Mouse (Mus musculus): ENCODE data around the gene Dpysl4. TPM values are rescaled to one million over a fixed set of nuclear protein-coding genes. Genes with fewer than 3 reads are reported as not detected.

The Dpysl4 gene
- total and polyA plus RNA-seq, 3 experiments: not detected

DNA sequence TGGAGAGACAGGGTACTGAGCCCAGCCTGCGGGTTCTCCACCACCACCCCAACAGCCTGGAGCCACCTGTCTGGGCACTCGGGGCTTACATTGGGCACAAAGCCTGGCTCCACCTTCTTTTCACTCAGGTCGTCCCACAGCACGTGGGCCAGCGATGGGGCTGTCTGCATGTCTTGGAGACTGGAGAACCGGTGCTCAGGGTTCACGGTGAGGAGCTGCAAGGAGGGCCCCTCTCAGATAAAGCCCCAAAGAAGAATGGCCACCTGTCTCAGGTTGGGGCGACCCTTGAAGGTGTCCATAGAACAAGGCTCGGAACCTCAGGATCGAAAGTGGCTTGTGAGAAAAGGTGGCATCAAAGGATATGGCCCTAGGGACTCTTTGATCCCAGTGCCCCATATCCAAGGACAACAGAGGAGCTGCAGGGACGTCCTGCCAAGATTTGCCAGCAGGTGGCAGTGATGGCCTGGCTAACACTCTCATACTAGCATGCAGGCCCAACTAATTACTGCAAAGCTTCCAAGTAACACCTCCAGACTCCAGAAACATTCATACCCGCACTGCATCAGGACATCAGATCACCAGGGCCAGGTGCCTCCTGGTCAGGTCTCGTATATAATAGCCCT, 33.5 kb downstream of the Dpysl4 start (continued):
- no peak for TF ChIP-seq NRF1 (IDR thresholded peaks at IDR 0.05; ENCODE audit: low read depth, low read length)
- TF ChIP-seq ZC3H11A (IDR thresholded peaks at IDR 0.05; ENCODE audit: low read depth, low read length): no peak
- TF ChIP-seq USF2 (conservative IDR thresholded peaks at IDR 0.05; ENCODE audit: low read depth, low read length): no peak
- TF ChIP-seq POLR2AphosphoS2 (IDR thresholded peaks at IDR 0.05; ENCODE audit: low read depth, low read length): no peak
- no peak for TF ChIP-seq MEF2A (IDR thresholded peaks at IDR 0.05; ENCODE audit: borderline replicate concordance, low read depth, low read length)
- TF ChIP-seq IRF4 (IDR thresholded peaks at IDR 0.05; ENCODE audit: low read depth, low read length): no peak
- no peak for TF ChIP-seq MXI1 (IDR thresholded peaks at IDR 0.05; ENCODE audit: low read depth, low read length)

DNA sequence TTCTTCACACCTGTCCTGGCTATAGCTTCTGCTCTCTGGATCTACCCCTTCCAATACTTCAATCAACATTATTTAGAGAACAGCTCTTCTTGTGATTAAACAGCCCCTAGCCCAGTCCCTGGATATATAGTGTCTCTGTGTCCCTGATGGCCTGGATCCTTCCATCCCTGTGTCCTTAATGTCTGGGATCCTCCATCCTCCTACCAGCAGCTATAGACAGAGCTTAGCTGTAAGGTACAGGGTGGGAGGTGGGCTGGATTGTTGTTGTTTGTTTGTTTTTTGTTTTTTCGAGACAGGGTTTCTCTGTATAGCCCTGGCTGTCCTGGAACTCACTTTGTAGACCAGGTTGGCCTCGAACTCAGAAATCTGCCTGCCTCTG, 34.0 kb downstream of the Dpysl4 start:
- in situ Hi-C loops (cut with MboI; ENCODE audit: low pct_ligation_motif_present, low pct_unique_long_range_greater_than_20kb, low sequenced_read_pairs) (loop anchor here (25.0 kb wide), 1 partner anchor 368 kb away; no protein-coding TSS in a partner anchor), dilution Hi-C loops (cut with MboI; ENCODE audit: extremely low pct_ligation_motif_present, extremely low pct_unique_long_range_greater_than_20kb, low sequenced_read_pairs) (no loop called here)
- Histone ChIP-seq H3K79me2 (replicated peaks; ENCODE audit: control insufficient read depth, extremely low read depth, insufficient read depth, poor library complexity, severe bottlenecking) (no peaks in the 10 kb centered on the region), H3K4me1 (ENCODE audit: control insufficient read depth in 1 of 2, insufficient read depth in 2 of 2) (no peaks in the 10 kb centered on the region), H3K36me3 (replicated peaks in 1 of 2; ENCODE audit: control insufficient read depth in 1 of 2, insufficient read depth in 1 of 2, low read length in 1 of 2) (no peaks in the 10 kb centered on the region), H3K4me3 (replicated peaks in 1 of 3; ENCODE audit: low read depth in 2 of 3, low read length in 2 of 3, poor library complexity in 1 of 3) (no peak overlapping the region), H3K4me2 (ENCODE audit: insufficient read depth, low read depth, poor library complexity, severe bottlenecking) (no peak overlapping the region), H3K9ac (ENCODE audit: insufficient read depth, low read depth) (no peak overlapping the region), H3K9me3 (replicated peaks; ENCODE audit: low read length) (no peaks in the 10 kb centered on the region), H3K27me3 (replicated peaks) (peaks cover 45% of the 10 kb centered on the region), H3K27ac (ENCODE audit: insufficient read depth, low read depth) (no peak overlapping the region)
- TF ChIP-seq MYC (IDR thresholded peaks at IDR 0.05; ENCODE audit: low read depth, low read length) (no peak), CHD1 (IDR thresholded peaks at IDR 0.05; ENCODE audit: low read depth, low read length) (no peak), NRF1 (IDR thresholded peaks at IDR 0.05; ENCODE audit: low read depth, low read length) (no peak), ZMIZ1 (IDR thresholded peaks at IDR 0.05; ENCODE audit: low read depth, low read length) (no peak), JUND (conservative IDR thresholded peaks at IDR 0.05; ENCODE audit: low read depth, low read length) (no peak), ETS1 (conservative IDR thresholded peaks at IDR 0.05; ENCODE audit: low read depth, low read length) (no peak), MAZ (IDR thresholded peaks at IDR 0.05; ENCODE audit: low read depth, low read length) (no peak)
- DNase-seq (ENCODE audit: extremely low read depth): no peak

DNA sequence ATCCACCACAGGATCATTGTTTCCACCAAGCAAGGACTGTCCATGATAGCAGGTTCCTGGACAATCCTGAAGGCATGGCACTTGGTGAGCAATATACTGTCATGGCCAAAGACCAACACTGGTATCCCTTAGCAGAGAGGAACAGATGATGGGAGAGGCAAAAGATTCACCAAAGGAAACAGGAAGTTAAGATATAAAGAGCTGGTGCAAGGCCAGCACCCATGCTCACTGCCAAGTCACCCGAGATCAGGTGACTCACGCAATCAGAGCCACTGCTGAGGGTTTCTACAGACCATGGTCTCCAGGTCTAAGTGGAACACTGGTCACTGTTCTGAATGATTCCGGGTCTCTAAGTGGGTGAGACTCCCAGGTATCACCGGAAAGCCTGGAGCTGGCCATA, 40.1 kb downstream of the Dpysl4 start:
- Histone ChIP-seq H3K4me3 (replicated peaks in 1 of 3; ENCODE audit: low read depth in 2 of 3, low read length in 2 of 3, poor library complexity in 1 of 3) (no peak overlapping the region), H3K36me3 (replicated peaks in 1 of 2; ENCODE audit: control insufficient read depth in 1 of 2, insufficient read depth in 1 of 2, low read length in 1 of 2) (no peaks in the 10 kb centered on the region), H3K4me2 (ENCODE audit: insufficient read depth, low read depth, poor library complexity, severe bottlenecking) (no peak overlapping the region), H3K4me1 (ENCODE audit: control insufficient read depth in 1 of 2, insufficient read depth in 2 of 2) (no peaks in the 10 kb centered on the region), H3K9me3 (replicated peaks; ENCODE audit: low read length) (no peaks in the 10 kb centered on the region), H3K27me3 (replicated peaks) (peaks cover 58% of the 10 kb centered on the region), H3K27ac (ENCODE audit: insufficient read depth, low read depth) (no peak overlapping the region), H3K79me2 (replicated peaks; ENCODE audit: control insufficient read depth, extremely low read depth, insufficient read depth, poor library complexity, severe bottlenecking) (no peaks in the 10 kb centered on the region), H3K9ac (ENCODE audit: insufficient read depth, low read depth) (no peak overlapping the region)
- DNase-seq (ENCODE audit: extremely low read depth): no peak
- dilution Hi-C loops (cut with MboI; ENCODE audit: extremely low pct_ligation_motif_present, extremely low pct_unique_long_range_greater_than_20kb, low sequenced_read_pairs): no loop called here
- in situ Hi-C loops (cut with MboI; ENCODE audit: low pct_ligation_motif_present, low pct_unique_long_range_greater_than_20kb, low sequenced_read_pairs): loop anchor here (5.0 kb wide), 1 partner anchor 76 kb away; no protein-coding TSS in a partner anchor
- TF ChIP-seq POLR2A (IDR thresholded peaks at IDR 0.05; ENCODE audit: low read depth, low read length): no peak
- TF ChIP-seq TCF12 (IDR thresholded peaks at IDR 0.05; ENCODE audit: low read depth, low read length): no peak
- no peak for TF ChIP-seq EP300 (IDR thresholded peaks at IDR 0.05; ENCODE audit: low read length)
- TF ChIP-seq MEF2A (IDR thresholded peaks at IDR 0.05; ENCODE audit: borderline replicate concordance, low read depth, low read length): no peak
- no peak for TF ChIP-seq CHD1 (IDR thresholded peaks at IDR 0.05; ENCODE audit: low read depth, low read length)
- TF ChIP-seq ZNF384 (IDR thresholded peaks at IDR 0.05; ENCODE audit: low read depth, low read length): no peak
- TF ChIP-seq ZMIZ1 (IDR thresholded peaks at IDR 0.05; ENCODE audit: low read depth, low read length): no peak
- TF ChIP-seq HCFC1 (IDR thresholded peaks at IDR 0.05; ENCODE audit: low read depth, low read length): no peak
- no peak for TF ChIP-seq NRF1 (IDR thresholded peaks at IDR 0.05; ENCODE audit: low read depth, low read length)
- no peak for TF ChIP-seq RCOR1 (conservative IDR thresholded peaks at IDR 0.05; ENCODE audit: low read depth, low read length)
- no peak for TF ChIP-seq USF2 (conservative IDR thresholded peaks at IDR 0.05; ENCODE audit: low read depth, low read length)
- TF ChIP-seq ZC3H11A (IDR thresholded peaks at IDR 0.05; ENCODE audit: low read depth, low read length): no peak
- TF ChIP-seq IRF4 (IDR thresholded peaks at IDR 0.05; ENCODE audit: low read depth, low read length): no peak
- no peak for TF ChIP-seq ZKSCAN1 (IDR thresholded peaks at IDR 0.05; ENCODE audit: borderline replicate concordance, low read depth, low read length)
- no peak for TF ChIP-seq CHD2 (IDR thresholded peaks at IDR 0.05; ENCODE audit: low read length)
- no peak for TF ChIP-seq MAX (IDR thresholded peaks at IDR 0.05; ENCODE audit: low read length)
- no peak for TF ChIP-seq SIN3A (IDR thresholded peaks at IDR 0.05; ENCODE audit: low read length)

Measured in CH12.LX (cell line).